Mouse (Mus musculus): ENCODE measurements at regions not wholly inside any gene's neighbourhood (a gene's known extent, or its start where the extent isn't known, plus 50 kb on each side); places are given as distances from the start of the nearest gene placed in this dataset.

- no peak for TF ChIP-seq CTCF (IDR thresholded peaks at IDR 0.05; ENCODE audit: control insufficient read depth, insufficient read depth, low read length)
- no peak for TF ChIP-seq POLR2A (IDR thresholded peaks at IDR 0.05; ENCODE audit: borderline replicate concordance, control insufficient read depth, low read depth, low read length)
These were observed 88.6 kb downstream of the Inhba start for GRCm38 (mm10) chr13:16100253-16100652.

Measured in bone marrow, adult 2 months (tissue).